Mouse (Mus musculus) liver, adult (tissue): ENCODE results near the gene Stab2.

Experiments
- GATA4 ChIP-seq: IDR thresholded peaks from 2 replicates; pipeline ENCODE4 v1.6.1; 2014; ENCODE audit warnings: mild to moderate bottlenecking, low read length; ENCODE audit not compliant: insufficient replicate concordance

Stab2 gene

GRCm38 (mm10) chr10:87007385-87008214 is at the start of gene Stab2:
Gene Stab2 (minus strand): TSS chr10:87008025.
- no peak; the same call in 1 of the 2 replicates for TF ChIP-seq GATA4

GRCm38 (mm10) chr10:87051714-87052113 is 43.9 kb upstream of the Stab2 start:
- TF ChIP-seq GATA4 = peak; percentile 91

GRCm38 (mm10) chr10:87049179-87049578 is 41.4 kb upstream of the Stab2 start:
- TF ChIP-seq GATA4 = no peak

DNA sequence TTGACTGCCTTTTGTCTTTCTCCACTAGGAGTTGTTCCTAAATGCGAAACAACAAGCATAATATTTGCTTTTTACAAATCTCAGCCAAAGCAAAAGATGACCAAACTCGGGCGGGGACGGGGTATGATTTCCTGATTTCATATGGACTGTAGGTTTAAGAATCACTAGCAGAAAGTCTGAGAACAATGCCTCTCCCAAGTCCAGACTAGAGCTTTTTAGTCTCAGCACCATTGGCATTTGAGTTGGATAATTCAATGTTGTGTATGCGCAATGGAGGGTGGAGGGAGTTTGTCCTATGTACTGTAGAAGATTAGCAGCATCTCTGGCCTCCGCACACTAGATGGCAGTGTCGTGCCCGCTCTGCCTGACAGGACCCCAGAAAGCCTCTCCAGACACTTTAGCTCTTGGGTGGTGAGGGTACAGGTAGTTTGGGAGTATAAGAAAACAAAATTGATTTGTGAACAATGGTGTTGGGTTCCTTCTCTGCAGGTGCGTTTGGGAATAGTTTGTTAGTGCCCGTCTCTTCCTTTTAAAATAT is 39.2 kb upstream of the Stab2 start:
- no peak for TF ChIP-seq GATA4

DNA sequence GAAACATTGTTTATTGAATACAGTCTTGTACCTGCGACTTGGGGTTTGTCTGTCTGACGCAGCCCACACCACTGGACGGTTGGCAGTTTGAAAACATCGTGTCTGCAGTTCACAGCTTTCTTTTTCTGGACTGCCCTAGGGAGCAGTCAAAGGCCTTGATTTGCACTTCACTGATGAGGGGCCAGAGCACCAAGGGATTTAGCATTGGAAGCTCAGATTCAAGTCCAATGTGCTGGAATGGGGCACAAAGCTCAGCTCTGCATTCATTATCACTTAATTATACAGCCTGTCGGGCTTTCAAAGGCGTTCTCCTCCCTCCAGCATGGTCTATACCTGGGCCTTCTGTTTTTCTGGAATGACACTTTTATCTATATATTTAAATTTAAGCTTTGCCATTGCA is 38.6 kb upstream of the Stab2 start:
- TF ChIP-seq GATA4 = no peak

DNA sequence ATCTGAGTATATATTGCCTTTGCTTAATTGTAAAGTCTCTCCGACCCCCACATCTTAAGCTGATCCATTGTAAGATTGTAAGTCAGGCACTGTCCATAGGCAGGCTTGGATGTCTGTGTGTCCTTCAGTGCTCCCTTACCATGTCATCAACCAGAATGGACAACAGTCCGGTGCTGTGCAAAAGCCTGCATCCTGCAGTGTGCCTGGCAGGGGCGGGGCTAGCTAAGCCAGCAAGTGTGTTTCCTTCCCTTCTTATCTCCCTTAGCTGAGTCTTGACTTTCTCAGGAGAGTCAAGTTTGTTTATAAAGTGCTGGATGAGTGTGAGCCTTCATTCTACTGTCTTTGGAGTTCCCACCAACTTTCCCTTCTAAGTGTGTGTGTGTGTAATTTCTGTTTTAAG is 37.4 kb upstream of the Stab2 start:
- no peak for TF ChIP-seq GATA4

DNA sequence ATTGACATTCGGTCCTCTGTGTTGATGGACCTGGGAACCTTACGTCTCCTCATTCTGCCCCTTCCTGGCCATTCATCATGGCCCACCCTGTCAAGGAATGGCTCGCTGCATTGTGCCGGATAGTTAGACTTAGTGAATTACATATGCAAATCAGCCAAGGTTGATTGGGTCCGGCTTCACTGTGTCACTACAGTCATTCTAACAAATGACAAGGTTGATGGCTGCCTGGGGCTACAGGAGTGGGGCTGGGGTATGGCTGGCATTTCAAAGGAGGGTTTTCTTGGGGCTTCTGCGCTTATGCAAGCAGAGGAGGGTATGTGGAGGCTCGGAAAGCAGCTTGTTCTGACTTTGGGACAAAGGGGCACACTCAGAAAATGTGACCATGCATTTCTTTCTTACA is 33.4 kb upstream of the Stab2 start:
- TF ChIP-seq GATA4 = no peak

DNA sequence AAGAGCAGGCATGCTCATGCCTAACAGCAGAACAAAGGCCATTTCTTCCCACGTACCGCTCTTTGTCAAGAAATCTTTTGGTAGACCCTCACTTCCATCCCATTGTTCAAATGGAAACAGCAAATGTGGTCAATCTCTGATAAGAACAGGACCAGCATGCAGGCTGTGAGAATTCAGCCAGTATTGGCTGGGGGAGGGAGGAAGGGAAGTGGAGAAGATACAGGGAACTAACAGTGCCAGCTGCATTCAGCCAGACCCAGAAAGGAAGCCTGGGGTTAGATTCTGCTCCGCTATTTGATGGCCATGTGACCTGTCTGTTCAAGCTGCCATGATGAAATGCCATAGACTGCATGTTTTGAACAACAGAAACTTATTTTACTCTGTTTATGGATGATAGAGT is 32.0 kb upstream of the Stab2 start:
- TF ChIP-seq GATA4 = peak; percentile 89; the same call in 1 of the 2 replicates

DNA sequence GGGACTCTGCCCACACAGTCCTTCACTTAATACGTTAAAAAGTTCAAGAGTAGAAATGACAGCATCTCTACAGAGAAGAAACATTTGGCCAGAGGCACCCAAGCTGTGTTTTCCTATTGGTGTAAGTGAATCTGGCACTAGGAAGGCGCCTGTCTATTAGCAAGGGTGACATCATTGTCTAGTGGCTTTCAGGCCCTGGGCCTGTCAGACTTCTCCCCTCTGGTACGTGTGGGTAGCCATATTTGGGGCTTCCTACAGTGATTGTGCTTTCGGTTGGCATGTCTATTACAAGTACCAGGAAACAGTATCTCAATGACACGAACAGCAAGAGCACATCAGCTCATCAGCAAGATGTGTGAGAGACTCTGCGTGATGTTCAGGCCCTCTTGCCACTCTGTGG is 31.5 kb upstream of the Stab2 start:
- no peak for TF ChIP-seq GATA4

- no peak for TF ChIP-seq GATA4
Measured at GRCm38 (mm10) chr10:87037062-87037461, 29.2 kb upstream of the Stab2 start.

DNA sequence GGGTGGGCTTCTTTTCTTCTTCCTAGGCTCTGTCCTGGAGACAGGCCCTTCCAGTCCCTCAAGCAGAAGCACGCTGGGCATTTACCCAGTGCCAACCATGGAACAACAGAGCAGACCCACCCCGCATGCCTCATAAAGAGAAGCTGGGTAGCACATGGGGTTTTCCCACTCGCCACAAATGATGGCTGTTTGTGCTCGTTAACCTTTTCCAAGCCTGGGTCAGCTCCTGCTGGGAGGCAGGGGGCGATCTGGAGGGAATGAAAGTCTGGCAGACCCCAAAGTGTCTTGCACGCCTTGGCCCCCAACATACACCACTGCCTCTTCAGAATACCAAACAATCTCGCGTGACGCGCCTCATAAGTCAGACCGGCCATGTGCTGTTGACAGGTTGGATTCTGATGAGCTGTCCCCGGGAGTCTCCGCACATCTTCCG is 28.5 kb upstream of the Stab2 start:
- TF ChIP-seq GATA4 = no peak

GRCm38 (mm10) chr10:87035866-87036265 is 28.0 kb upstream of the Stab2 start:
- no peak for TF ChIP-seq GATA4

GRCm38 (mm10) chr10:87032768-87033167 is 24.9 kb upstream of the Stab2 start:
- peak; percentile 4; the same call in 1 of the 2 replicates for TF ChIP-seq GATA4

DNA sequence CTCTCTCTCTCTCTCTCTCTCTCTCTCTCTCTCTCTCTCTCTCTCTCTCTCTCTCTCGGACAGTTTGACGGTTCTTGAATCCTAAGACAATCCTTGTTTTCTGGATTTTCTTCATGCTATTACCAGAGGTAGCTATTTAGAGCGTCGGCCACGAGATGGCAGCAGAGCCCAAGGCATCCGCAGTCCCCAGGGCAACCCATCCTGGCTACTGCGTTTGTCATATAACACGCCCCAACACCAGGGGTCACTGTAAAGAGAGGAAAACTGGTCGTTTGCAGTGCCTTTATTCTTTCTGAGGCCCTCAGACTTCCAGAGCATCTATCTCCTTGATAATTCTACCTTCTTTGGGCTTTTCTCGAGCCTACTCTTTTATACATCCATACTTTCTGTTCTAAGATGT is 17.1 kb upstream of the Stab2 start:
- TF ChIP-seq GATA4 = no peak

GRCm38 (mm10) chr10:87020711-87021110 is 12.9 kb upstream of the Stab2 start:
- TF ChIP-seq GATA4 = no peak

DNA sequence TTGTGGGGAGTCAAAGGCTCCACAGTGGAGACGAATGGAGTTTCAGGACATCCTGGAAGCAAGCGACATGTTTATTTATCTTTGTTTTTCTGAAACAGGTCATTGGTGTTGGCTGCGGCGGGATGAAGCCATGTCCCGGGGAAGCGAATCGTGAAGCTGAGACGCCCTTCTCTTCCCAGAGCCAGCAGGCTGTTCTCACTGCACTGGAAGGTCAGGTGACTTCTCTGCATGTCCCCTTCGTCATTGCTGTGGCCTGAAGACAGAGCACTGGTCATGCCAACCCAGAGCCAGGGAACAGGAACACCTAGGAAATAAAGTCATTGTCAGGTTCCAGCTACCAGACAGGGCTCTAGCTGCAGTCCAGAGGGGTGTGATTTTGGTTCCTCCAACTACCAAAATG is 11.1 kb upstream of the Stab2 start:
- TF ChIP-seq GATA4 = no peak
